Mouse (Mus musculus) lung, postnatal 0 days (tissue): ENCODE data around the gene Klf6.
A peak's percentile ranks its signal among the peaks of the same experiment; 100 is the strongest.

ENCODE experiments used
- CTCF ChIP-seq: IDR thresholded peaks from 2 replicates; pipeline ENCODE4 v1.5.1; 2016; ENCODE audit warnings: antibody characterized with exemption, mild to moderate bottlenecking
- EP300 ChIP-seq: IDR thresholded peaks from 2 replicates; pipeline ENCODE4 v1.6.1; 2016; ENCODE audit warnings: antibody characterized with exemption, mild to moderate bottlenecking, control low read depth

DNA sequence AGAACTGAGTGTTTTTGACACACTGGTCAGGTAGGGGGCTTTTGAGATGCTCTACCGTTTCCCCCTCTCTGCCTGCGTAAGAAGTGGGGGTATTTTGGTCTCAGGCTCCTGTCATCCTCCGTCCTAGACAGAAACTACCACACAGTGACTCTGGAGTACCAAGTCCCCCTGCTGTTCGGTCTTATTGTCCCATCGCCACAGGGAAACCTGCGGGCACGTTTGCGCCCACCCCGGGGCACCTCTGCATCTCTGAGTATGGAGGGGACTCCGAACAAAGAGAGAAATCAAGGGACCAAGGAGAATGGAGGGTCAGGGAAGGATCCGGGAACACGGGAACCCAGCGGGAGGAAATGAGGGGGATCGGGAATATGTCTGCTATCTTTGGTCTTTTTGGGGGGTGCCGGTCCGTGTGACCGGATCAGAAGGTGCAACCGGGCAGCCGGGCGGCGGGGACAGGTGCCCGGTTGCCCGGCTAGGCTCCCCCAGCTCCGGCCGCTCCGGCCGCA, 578 bp upstream of the Klf6 start:
- peak; percentile 71 for TF ChIP-seq CTCF
- no peak; the same call in none of the 2 replicates for TF ChIP-seq EP300
